Mouse (Mus musculus) embryonic facial prominence, embryonic 14.5 days (tissue): ENCODE measurements at regions not wholly inside any gene's neighbourhood (a gene's known extent, or its start where the extent isn't known, plus 50 kb on each side); places are given as distances from the start of the nearest gene placed in this dataset.

Source experiments
- ATAC-seq: fragments of 200-750 bp; cut with Nextera tagmentation; 2 replicates; pipeline ENCODE4 v1.8.0; 2017; ENCODE audit warnings: low read depth, moderate number of reproducible peaks, moderate TSS enrichment
- DNase-seq: peaks from one replicate; pipeline ENCODE4 v3.0.0-alpha.2; 2015; ENCODE audit warnings: low spot score
- H3K27ac ChIP-seq: fragments of 300-500 bp; sonication (generic); replicated peaks from 2 replicates; pipeline ENCODE4 v1.5.1; 2014; ENCODE audit warnings: low read depth, mild to moderate bottlenecking, low read length, moderate library complexity
- H3K27me3 ChIP-seq: fragments of 300-500 bp; sonication (generic); replicated peaks from 2 replicates; pipeline ENCODE4 v1.6.1; 2014; ENCODE audit warnings: low read length; ENCODE audit not compliant: control insufficient read depth, insufficient read depth
- H3K36me3 ChIP-seq: fragments of 300-500 bp; sonication (generic); 2 replicates; pipeline ENCODE4 v1.6.1; 2014; ENCODE audit warnings: low read length, mixed read lengths; ENCODE audit not compliant: control insufficient read depth, insufficient read depth
- H3K4me1 ChIP-seq: fragments of 300-500 bp; sonication (generic); 2 replicates; pipeline ENCODE4 v1.6.1; 2014; ENCODE audit warnings: antibody characterized with exemption, low read length; ENCODE audit not compliant: control insufficient read depth, insufficient read depth
- H3K4me2 ChIP-seq: fragments of 300-500 bp; sonication (generic); 2 replicates; pipeline ENCODE4 v1.6.1; 2014; ENCODE audit warnings: low read depth, mild to moderate bottlenecking, low read length, moderate library complexity, mixed read lengths
- H3K4me3 ChIP-seq: fragments of 300-500 bp; sonication (generic); 2 replicates; pipeline ENCODE4 v1.5.1; 2014; ENCODE audit warnings: low read depth, mild to moderate bottlenecking, low read length
- H3K9ac ChIP-seq: fragments of 300-500 bp; sonication (generic); 2 replicates; pipeline ENCODE4 v1.6.1; 2014; ENCODE audit warnings: low read depth, mild to moderate bottlenecking, low read length, moderate library complexity, mixed read lengths
- H3K9me3 ChIP-seq: fragments of 300-500 bp; sonication (generic); 2 replicates; pipeline ENCODE4 v1.6.1; 2016; ENCODE audit warnings: low read length; ENCODE audit not compliant: control insufficient read depth
- WGBS: fragments of 180-500 bp; shearing (Covaris S2); extraction: QIAGEN DNeasy Blood & Tissue Kit; methylation state at CpG from one replicate; pipeline ENCODE4 v1.1.7; 2014; 5-methylcytosine and 5-hydroxymethylcytosine counted together

DNA sequence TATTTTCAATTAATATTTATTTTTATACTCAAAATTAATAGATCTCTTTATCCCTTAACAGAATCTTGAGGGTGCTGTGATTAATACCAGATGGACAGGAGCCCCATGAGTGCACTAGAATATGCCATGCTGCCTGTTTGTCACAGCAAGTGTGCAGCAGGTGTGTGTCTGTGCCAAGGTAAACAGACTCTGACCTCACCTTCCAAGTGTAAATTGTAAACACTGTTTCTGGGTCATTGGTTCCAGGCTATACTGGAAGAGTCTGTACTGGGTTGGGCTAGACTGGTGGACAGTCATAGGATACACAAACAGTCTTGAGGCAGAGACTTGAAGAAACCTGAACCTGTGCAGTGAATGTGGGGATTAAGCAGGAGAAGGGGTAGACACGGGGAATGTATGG, 422.2 kb downstream of the Gm21833 start:
- ATAC-seq (no peak), DNase-seq (no peak)
- no peak overlapping the region for H3K4me3 ChIP-seq
- WGBS, result 33% methylated on average over 1 of the region's 1 CpGs
- no peak overlapping the region for H3K9ac ChIP-seq
- H3K27ac ChIP-seq, result no peak overlapping the region
- no peaks in the 10 kb centered on the region for H3K27me3 ChIP-seq
- H3K4me2 ChIP-seq, result no peak overlapping the region
- no peaks in the 10 kb centered on the region for H3K9me3 ChIP-seq
- H3K36me3 ChIP-seq, result no peaks in the 10 kb centered on the region
- H3K4me1 ChIP-seq, result no peaks in the 10 kb centered on the region

DNA sequence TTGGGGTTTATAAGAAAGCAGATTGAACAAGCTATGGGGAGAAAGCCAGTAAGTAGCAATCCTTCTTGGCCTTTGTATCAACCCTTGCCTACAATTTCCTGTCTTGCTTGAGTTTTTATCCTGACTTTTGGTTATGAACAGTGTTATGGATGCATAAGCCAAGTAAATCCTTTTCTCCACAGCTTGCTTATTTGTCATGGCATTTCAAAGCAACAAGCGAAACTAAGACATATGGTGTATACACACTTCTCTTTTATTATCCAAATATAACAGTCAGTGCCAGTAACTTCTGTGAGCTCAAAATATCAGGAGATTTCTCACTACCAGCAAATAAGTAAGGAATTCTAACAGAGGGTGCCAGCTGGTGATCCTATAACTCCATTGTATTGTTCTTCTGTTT, 426.0 kb downstream of the Gm21833 start:
- Histone ChIP-seq H3K9ac (no peak overlapping the region), H3K27me3 (no peaks in the 10 kb centered on the region), H3K4me3 (no peak overlapping the region), H3K4me2 (no peak overlapping the region), H3K27ac (no peak overlapping the region), H3K4me1 (no peaks in the 10 kb centered on the region), H3K36me3 (no peaks in the 10 kb centered on the region), H3K9me3 (no peaks in the 10 kb centered on the region)
- ATAC-seq, result no peak
- 84% methylated on average over 1 of the region's 1 CpGs for WGBS
- DNase-seq, result no peak

DNA sequence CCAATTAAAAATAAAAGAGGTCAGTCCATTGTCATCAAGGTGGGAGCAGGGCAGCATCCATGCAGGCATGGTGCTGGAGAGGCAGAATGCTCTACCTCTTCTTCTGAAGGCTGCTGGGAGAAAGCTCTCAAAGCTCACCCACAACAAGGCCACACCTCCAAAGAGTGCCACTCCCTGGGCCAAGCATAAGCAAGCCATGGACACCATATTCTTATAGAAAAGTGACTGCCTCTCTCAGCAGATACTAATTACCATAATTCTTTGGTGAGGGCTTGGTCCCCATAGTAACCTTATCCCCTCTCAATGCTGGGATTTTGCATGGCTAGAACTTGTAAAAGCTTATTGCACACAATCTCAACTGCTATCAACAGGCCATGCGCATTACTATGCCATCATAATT, 443.7 kb downstream of the Gm21833 start:
- ATAC-seq (no peak), DNase-seq (no peak)
- Histone ChIP-seq H3K4me1 (no peaks in the 10 kb centered on the region), H3K9me3 (no peaks in the 10 kb centered on the region), H3K4me3 (no peak overlapping the region), H3K4me2 (no peak overlapping the region), H3K27ac (no peak overlapping the region), H3K27me3 (no peaks in the 10 kb centered on the region), H3K36me3 (no peaks in the 10 kb centered on the region), H3K9ac (no peak overlapping the region)
- 100% methylated on average over 1 of the region's 1 CpGs for WGBS

DNA sequence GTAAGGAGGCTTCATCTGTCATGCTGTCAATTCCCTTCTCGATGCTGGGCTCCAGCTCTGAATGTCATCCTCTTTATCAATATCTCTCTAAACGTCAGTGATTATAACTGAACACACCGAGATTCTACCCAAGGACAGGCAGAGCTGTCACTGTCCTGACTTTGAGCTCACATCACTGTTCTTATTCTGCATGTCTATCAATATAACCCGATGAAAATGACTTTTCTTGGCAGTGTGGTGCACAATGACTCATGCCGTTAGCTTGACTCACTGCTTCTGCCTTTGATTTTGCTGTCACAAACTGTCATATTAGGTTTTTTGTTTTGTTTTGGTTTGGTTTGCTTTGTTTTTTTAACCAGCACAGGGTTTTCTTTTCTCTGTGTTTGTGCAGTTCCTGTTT, 488.1 kb downstream of the Gm21833 start:
- no peaks in the 10 kb centered on the region for H3K4me1 ChIP-seq
- no peak for ATAC-seq
- no peaks in the 10 kb centered on the region for H3K27me3 ChIP-seq
- H3K4me3 ChIP-seq, result no peak overlapping the region
- H3K9ac ChIP-seq, result no peak overlapping the region
- H3K27ac ChIP-seq, result no peak overlapping the region
- H3K36me3 ChIP-seq, result no peaks in the 10 kb centered on the region
- no peak for DNase-seq
- H3K9me3 ChIP-seq, result no peaks in the 10 kb centered on the region
- H3K4me2 ChIP-seq, result no peak overlapping the region
- 65% methylated on average over 5 of the region's 5 CpGs for WGBS

DNA sequence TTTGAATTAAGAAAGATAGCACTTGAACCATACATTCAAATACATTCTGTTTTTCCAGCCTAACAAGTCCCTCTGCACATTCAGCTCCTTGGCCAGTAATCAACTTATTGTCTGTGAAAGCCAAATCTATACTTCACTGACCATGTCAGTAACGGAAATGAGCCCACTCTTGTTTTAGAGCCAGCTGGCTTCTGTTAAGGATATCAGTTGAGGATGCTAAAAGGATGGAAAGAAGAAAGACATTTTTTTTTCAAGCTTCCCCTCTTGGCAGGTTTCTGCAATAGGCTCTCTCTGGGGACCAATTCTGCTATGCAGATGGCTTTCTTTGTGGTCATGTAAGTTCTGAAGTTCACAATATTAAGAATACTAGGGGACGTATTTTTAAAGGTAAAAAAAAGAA, 498.6 kb downstream of the Gm21833 start:
- DNase-seq (peak; percentile 57), ATAC-seq (no peak)
- Histone ChIP-seq H3K4me3 (no peak overlapping the region), H3K36me3 (no peaks in the 10 kb centered on the region), H3K9ac (no peak overlapping the region), H3K27ac (no peak overlapping the region), H3K27me3 (no peaks in the 10 kb centered on the region), H3K4me1 (no peaks in the 10 kb centered on the region), H3K9me3 (no peaks in the 10 kb centered on the region), H3K4me2 (no peak overlapping the region)
- WGBS, result 43% methylated on average over 2 of the region's 2 CpGs

GRCm38 (mm10) chr16:83351069-83351468, 522.9 kb downstream of the Gm21833 start:
- Histone ChIP-seq H3K4me3 (no peak overlapping the region), H3K9ac (no peak overlapping the region), H3K36me3 (no peaks in the 10 kb centered on the region), H3K27ac (no peak overlapping the region), H3K27me3 (no peaks in the 10 kb centered on the region), H3K4me1 (no peaks in the 10 kb centered on the region), H3K4me2 (no peak overlapping the region), H3K9me3 (no peaks in the 10 kb centered on the region)
- DNase-seq (peak; percentile 19), ATAC-seq (no peak)

- Histone ChIP-seq H3K4me2 (no peak overlapping the region), H3K4me1 (no peaks in the 10 kb centered on the region), H3K9ac (no peak overlapping the region), H3K4me3 (no peak overlapping the region), H3K36me3 (no peaks in the 10 kb centered on the region), H3K27ac (no peak overlapping the region), H3K27me3 (no peaks in the 10 kb centered on the region), H3K9me3 (no peaks in the 10 kb centered on the region)
- DNase-seq, result no peak
- WGBS, result 87% methylated on average over 2 of the region's 2 CpGs
- no peak for ATAC-seq
These were observed 566.4 kb downstream of the Gm21833 start for GRCm38 (mm10) chr16:83394581-83394980.

- DNase-seq (peak; percentile 69), ATAC-seq (no peak)
- WGBS, result 39% methylated on average over 1 of the region's 1 CpGs
These were observed 592.5 kb downstream of the Gm21833 start for GRCm38 (mm10) chr16:83420676-83421075.

DNA sequence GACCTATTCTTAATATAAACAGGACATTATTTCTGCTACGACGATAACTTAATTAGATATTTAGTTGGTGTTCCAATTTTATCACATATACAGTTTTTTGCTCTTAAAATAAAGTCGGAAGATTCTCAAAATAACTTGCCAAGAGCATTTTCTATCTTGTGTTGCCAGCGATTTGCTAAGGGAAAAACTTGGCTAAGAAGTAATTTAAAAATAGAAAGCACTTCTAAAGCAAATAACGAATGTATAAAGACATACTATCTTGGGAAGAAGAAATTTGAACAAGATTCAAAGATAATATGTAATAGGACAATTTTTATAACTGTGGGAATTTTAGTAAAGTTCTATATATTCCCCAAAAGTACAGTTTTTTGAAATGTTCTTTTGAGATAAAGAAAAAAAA, 594.9 kb downstream of the Gm21833 start:
- ATAC-seq (no peak), DNase-seq (no peak)
- no peaks in the 10 kb centered on the region for H3K27me3 ChIP-seq
- H3K4me3 ChIP-seq, result no peak overlapping the region
- no peaks in the 10 kb centered on the region for H3K36me3 ChIP-seq
- H3K9ac ChIP-seq, result no peak overlapping the region
- H3K9me3 ChIP-seq, result no peaks in the 10 kb centered on the region
- no peaks in the 10 kb centered on the region for H3K4me1 ChIP-seq
- 78% methylated on average over 5 of the region's 5 CpGs for WGBS
- no peak overlapping the region for H3K27ac ChIP-seq
- no peak overlapping the region for H3K4me2 ChIP-seq

More at GRCm38 (mm10) chr16:83420676-83421075, 592.5 kb downstream of the Gm21833 start:
- H3K36me3 ChIP-seq, result no peaks in the 10 kb centered on the region
- H3K9me3 ChIP-seq, result no peaks in the 10 kb centered on the region
- H3K27me3 ChIP-seq, result no peaks in the 10 kb centered on the region
- no peak overlapping the region for H3K4me3 ChIP-seq
- H3K27ac ChIP-seq, result no peak overlapping the region
- H3K4me2 ChIP-seq, result no peak overlapping the region
- no peak overlapping the region for H3K9ac ChIP-seq
- H3K4me1 ChIP-seq, result no peaks in the 10 kb centered on the region
